Mouse (Mus musculus) heart, adult 9 months (tissue): ENCODE measurements around the gene Zfyve27.

ENCODE experiments used
- DNase-seq, 2 experiments: peaks; one replicate each; pipeline ENCODE4 v3.0.0; 2022; ENCODE audit warnings: low spot score in 2 of 2

Zfyve27 gene

GRCm38 (mm10) chr19:42163764-42164163 is at the start of gene Zfyve27:
Gene Zfyve27, plus strand, starts transcription at chr19:42163951.
- no peak for DNase-seq

GRCm38 (mm10) chr19:42115783-42116335 is 47.9 kb upstream of the Zfyve27 start:
- no peak for DNase-seq

- no peak for DNase-seq
Observed at GRCm38 (mm10) chr19:42118142-42118541, 45.6 kb upstream of the Zfyve27 start.

- no peak for DNase-seq
Observed at GRCm38 (mm10) chr19:42118596-42118995, 45.2 kb upstream of the Zfyve27 start.

GRCm38 (mm10) chr19:42120451-42120850 is 43.3 kb upstream of the Zfyve27 start:
- no peak for DNase-seq

- no peak for DNase-seq
Observed at GRCm38 (mm10) chr19:42124684-42125083, 39.1 kb upstream of the Zfyve27 start.

- no peak for DNase-seq
Observed at GRCm38 (mm10) chr19:42125501-42126218, 38.1 kb upstream of the Zfyve27 start.

- no peak for DNase-seq
Observed at GRCm38 (mm10) chr19:42126219-42126605, 37.5 kb upstream of the Zfyve27 start.

GRCm38 (mm10) chr19:42127024-42127423 is 36.7 kb upstream of the Zfyve27 start:
- no peak for DNase-seq

- DNase-seq: no peak
Observed at GRCm38 (mm10) chr19:42128052-42128740, 35.6 kb upstream of the Zfyve27 start.

- peak; percentile 99 for DNase-seq
Observed at GRCm38 (mm10) chr19:42128787-42129508, 34.8 kb upstream of the Zfyve27 start, which contains the start of gene Avpi1. Gene Avpi1, minus strand, starts transcription at chr19:42129059.

GRCm38 (mm10) chr19:42129509-42130293 is 34.0 kb upstream of the Zfyve27 start:
- DNase-seq: no peak

GRCm38 (mm10) chr19:42130294-42130606 is 33.5 kb upstream of the Zfyve27 start:
- no peak for DNase-seq

GRCm38 (mm10) chr19:42131101-42131500 is 32.6 kb upstream of the Zfyve27 start:
- no peak for DNase-seq

- DNase-seq: no peak
Observed at GRCm38 (mm10) chr19:42135070-42135469, 28.7 kb upstream of the Zfyve27 start.

GRCm38 (mm10) chr19:42136126-42136525 is 27.6 kb upstream of the Zfyve27 start:
- DNase-seq: no peak

- no peak for DNase-seq
Observed at GRCm38 (mm10) chr19:42137167-42137672, 26.5 kb upstream of the Zfyve27 start.

- no peak for DNase-seq
Observed at GRCm38 (mm10) chr19:42138517-42139285, 25.1 kb upstream of the Zfyve27 start.

GRCm38 (mm10) chr19:42139724-42140517 is 23.8 kb upstream of the Zfyve27 start:
- no peak for DNase-seq

- DNase-seq: no peak
Observed at GRCm38 (mm10) chr19:42141998-42142397, 21.8 kb upstream of the Zfyve27 start.
